Mouse (Mus musculus): ENCODE measurements around the gene Ins2.

DNA sequence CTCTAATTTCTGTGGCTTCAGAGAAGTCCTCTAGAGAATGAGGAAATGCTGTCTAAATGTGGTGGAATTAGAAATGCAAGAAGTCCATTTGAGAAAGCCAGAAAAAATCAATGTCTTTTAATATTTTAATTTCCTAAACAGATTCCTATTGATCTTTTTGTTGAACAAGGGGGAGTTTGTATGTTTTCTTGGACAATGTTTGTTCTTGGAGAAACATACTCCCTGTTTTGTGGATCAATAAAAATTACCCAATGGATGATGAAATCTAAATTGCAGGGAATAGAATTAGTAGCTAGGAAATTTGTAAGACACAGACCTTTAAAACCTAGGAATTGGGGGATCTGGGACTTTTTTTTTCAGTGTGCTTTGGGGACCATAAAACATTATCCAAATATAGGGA lies 81.4 kb downstream of the Ins2 start:
- TF ChIP-seq CTCF (IDR thresholded peaks at IDR 0.05) (no peak), EP300 (IDR thresholded peaks at IDR 0.05) (no peak)

All from lung, postnatal 0 days (tissue).